Mouse (Mus musculus): ENCODE results near the gene Scaf11.
A peak's percentile ranks its signal among the peaks of the same experiment; 100 is the strongest.
"Not testable (repeated sequence)": the region's sequence is repeated elsewhere in the genome, so short reads cannot be mapped to it uniquely, and the experiment has no call there.

Scaf11 gene

DNA sequence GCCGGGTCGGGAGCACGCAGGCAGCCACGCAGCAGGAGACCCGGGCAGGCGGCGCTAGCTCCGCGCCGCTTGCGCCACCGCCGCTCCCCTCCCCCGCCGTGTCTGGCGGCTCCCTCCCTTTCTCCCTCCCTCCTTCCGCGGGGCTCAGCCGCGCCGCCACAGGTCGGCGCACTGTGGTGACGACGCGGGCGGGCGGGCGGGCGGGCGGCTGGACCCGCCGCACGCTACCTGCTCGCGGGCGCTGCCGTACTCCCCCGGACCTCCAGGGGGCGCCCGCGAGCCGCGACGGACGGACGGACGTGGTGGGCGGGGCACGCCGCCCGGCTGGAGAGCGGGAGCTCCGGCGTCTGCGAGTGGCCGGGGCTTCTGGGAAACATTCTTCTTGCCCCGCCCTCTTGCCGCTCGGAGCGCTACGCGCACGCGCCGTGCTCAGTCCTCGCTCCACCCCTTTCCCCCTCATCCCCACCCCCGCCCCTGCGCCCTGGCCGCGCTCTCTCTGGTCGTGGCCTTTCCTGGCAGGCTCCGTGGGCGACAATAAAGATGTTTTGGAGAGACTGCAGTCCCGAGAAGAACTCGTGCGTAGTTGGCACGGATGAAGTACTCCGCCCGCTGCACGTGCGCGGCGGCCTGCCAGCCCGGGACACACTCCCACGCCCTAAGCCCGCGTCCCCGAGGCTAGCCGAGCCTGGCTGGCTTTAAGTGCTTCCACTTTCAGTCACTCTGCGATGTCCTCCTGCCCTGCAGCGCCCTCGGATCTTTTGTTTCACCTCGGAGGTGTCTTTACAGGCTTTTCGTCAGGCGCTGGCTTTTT, at the start of gene Scaf11:
TSS of gene Scaf11 (minus strand) at position 114 of the 811 bp plus-strand sequence.
- DNase-seq (ENCODE audit: low spot score in 2 of 2): peak; percentile 95 to 100

DNA sequence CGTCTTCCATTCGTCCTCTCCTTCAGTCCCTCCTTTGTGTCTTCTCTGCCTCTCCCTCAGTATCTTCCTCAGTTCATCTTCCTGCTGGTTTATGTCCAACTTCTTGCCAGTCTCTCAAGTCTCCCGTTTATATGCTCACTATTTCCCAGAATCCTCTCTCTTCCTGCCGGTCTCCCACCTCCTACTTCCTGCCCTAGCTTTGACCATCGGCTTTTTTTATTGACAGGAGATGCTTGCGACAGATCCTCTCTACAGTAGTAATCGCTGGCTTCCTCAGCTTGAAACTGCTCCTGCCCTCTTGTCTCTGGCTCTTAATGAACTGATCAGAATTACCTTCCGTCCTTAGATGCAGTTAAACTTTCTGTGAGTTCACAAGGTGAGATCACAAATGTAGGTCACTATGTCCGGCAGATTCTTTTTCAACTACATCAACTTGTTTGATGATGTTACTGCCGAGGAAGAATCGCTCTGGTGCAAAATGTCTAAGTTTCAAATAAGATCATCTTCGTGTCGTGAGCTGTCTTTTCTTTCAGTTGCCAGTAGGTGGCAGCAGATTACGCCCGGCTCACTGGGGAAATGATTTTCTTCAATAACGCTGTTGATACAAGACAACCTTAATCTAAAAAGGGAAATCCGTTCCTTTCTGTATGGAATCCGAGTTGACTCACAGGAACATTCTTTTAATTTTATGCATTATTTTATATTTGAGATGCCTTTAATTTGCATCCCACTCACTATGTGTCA, 46.6 kb upstream of the Scaf11 start:
- peak; percentile 28 to 71 for DNase-seq (ENCODE audit: low spot score in 2 of 2)

DNA sequence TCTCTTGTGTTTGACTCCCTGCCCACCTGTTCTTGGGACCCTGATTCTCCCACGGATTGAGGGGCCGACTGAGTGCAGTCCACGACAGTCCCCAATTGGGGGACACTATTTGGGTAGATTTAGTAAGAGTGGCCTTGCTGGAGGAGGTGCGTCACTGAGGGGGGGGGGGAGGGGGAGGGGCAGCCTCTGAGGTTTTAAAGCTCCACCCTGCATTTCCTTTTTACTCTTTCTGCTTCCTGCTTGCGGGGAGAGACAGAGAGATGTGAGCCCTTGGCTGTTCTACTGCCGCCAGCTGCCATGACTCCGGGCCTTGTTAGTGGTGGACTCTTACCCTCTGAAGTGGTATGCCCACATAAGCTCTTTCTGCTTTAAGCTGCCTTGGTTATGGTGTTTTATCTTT, 37.0 kb upstream of the Scaf11 start:
- no peak for DNase-seq (ENCODE audit: low spot score in 2 of 2)

DNA sequence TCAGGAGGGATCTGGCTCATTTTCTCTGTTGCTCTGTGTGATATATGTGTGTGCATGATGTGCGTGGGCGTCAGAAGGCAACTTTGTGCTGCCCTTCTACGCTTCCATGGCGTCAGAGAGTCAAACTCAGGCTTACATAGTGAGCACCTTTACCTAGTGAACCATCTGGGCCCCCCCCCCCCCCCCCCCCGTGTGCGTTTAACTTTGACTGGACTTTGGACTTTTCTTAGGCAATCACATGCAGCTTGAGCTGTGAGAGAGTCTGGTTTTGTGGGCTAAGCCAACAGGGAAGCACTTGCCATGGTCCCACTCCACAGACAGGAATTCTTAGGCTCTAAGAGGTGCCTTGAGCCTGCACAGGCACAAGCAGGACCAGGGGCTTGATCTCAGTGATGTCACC, 33.6 kb upstream of the Scaf11 start:
- no peak for DNase-seq (ENCODE audit: low spot score in 2 of 2)

DNA sequence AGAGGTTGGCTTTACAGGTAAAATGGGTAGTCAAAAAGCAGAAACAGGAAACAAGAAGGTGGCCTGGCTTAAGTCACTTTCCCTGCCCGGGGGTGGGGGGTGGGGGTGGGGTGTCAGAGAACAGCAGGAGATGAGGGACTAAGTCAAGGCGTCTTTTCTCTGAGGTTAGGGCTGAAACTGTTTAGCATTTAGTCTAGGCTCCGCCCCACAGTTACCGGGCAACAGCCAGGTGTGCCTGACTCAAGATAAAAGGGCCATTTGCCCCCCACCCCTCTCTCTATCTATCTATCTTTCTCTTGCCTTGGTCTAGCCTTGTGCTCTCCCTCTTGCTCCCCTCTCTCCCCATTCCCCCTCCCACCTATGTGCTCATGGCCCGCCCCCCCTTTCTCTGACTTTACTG, 32.9 kb upstream of the Scaf11 start:
- no peak for DNase-seq (ENCODE audit: low spot score in 2 of 2)

DNA sequence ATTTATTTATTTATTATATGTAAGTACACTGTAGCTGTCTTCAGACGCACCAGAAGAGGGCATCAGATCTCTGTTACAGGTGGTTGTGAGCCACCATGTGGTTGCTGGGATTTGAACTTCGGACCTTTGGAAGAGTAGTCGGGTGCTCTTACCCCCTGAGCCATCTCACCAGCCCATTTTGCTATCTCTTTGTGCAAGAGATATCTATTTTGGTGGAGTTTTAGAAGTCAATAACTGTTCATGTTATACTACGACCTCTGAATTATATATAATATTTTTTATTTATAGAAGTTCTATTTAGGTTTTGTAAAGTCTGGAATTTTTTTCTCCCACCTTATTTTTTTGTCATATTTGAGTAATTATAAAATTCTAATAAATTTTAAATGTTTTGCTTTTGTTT, 32.3 kb upstream of the Scaf11 start:
- DNase-seq (ENCODE audit: low spot score in 2 of 2): not testable (repeated sequence)

DNA sequence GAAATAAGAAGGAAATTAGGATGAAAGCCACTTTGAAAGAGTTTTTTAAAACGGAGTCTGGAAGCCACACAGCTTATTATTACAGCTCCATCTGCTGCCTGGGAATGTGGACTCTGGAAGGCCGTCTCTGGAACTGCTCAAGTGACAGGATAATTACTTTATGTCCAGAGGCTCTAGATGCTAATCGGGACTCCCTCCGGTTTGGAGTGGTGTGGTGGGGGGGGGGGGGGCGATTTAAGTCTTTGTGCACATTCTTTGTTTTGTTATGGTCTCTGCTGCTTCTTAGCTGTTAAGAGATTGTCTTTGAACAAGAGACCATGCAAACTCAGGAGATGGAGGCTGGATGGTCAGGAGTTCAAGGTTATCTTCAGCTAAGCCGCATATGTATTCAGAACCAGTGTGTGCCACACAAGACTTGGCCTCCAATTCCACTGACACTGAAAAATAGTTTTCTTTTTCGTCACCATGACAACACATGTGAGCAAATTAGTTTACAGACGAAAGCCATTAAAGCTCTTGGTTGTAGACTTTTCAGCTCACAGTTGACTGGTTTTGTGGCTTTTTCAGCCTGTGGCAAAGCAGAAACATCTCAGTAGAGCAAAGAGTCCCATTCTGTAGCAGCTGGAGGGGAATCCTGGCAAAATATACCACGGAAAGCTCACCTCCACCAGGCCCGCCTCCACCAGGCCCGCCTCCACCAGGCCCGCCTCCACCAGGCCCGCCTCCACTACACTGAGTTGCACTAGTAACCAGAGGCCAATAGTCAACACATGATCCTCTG, 31.4 kb upstream of the Scaf11 start:
- no peak for DNase-seq (ENCODE audit: low spot score in 2 of 2)

DNA sequence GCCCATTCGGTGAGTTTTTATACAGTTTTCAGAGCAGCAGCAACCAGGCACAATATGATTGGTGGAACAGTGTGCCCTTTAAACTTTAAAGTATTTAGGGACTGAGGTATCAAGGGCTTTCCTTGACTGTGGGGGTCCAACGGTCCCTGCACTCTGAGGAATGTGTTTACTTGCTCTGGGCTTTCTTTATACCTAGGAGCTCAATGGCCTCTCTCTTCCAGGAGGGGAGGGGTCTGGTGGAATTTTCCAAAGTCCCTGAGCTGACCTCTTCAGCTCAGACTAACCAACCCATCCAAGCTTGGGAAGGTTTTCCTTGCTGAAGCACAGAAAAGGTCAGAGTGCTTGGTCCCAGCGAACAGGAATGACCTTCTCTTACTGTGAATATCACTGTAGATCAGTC, 30.8 kb upstream of the Scaf11 start:
- no peak for DNase-seq (ENCODE audit: low spot score in 2 of 2)

DNA sequence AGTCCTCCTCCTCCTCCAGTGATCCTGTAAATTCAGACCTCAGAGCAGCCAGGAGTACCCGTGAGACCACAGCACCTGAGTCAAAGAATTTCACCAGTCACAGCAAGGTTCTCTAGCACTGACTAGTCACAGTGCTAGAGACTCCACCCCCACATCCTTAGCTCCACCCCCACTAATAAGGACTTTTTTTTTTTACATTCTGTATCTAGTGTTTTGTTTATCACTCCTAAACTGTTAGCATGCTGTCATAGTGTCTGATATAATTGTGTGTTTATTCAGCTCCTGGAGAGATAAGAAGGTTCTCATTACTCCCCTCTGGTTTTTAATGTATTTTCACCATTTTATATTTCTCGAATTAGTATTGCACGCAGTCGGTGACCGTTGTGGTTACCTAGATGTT, 29.5 kb upstream of the Scaf11 start:
- no peak for DNase-seq (ENCODE audit: low spot score in 2 of 2)

DNA sequence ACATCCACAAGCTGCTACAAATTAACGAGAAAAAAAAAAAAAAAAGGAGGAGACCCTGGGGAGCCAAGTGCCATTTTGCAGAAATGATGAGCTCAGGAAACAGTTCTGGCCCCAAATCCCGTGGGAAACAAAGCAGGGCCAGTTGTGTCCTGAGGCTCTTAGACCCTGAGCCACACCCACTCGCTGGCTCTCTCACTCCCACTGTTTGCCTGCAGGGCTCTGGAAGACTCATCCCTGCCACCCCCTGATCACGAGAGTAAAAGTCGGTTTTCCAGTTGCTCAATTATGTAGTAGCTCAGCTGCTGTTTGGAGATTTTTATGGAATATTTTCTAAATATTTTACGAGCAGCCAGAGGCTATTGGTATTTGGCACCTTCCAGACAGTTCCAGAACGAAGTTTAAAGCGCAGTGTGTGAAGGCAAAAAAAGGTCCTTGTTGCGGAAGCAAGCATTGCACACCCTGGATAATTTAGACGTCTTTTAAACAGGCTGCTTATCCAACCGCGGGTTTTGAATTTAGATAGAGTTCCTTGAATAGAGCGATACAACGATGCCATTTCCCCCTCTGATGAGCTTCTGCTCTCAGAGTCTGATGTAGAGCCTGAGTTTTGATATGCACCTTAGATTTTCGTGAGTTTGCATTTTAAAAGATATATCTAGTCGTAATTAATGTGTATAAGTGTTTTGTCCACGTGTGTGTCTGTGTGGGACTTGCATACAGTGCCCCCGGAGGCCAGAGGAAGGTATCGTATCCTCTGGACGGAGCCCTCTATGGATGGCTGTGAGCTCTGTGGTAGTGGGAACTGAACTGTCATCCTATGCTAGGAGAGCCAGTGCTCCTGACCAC, 28.5 kb upstream of the Scaf11 start:
- no peak for DNase-seq (ENCODE audit: low spot score in 2 of 2)

DNA sequence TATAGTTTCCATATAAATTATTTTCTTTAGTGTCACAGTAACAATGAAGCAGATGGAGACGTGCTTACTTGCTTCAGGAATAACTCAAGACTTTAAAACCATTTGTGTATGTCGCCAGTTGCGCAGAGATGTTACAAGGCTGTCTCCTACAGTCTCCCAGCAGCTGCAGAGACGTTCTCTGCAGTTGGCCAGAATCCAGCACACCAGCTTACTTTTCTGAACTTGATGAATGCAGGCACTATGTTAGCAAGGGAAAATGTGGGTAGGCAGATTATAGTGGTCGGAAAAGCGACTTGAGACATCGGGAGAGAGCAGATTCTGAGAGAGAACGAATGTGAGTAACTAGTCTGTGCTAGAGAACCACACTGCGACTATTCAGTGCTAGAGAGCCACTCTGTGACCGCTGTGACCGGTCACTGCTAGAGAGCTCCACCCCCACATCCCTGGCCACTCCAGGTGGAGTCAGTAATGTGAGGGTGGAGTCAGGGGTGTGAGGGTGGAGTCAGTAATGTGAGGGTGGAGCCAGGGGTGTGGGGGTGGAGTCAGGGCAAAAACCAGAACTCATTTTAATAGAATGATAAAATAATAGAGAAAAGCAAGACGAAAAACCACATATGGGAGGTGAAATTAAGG, 26.5 kb upstream of the Scaf11 start:
- no peak for DNase-seq (ENCODE audit: low spot score in 2 of 2)

DNA sequence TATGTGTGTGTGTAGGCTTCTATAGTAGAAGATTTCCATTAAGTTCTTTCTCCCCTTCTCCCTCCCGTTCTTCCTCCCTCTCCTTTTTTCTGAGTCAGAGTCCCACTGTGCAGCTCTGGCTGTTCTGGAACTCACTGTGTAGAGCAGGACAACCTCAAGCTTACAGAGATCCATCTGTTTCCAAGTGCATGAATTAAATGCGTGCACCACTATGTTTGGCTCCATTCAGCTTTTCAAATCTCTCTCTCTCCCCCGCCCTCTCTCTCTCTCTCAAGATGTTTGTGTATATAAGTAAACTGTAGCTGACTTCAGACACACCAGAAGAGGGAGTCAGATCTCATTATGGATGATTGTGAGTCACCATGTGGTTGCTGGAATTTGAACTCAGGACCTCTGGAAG, 20.2 kb upstream of the Scaf11 start:
- no peak for DNase-seq (ENCODE audit: low spot score in 2 of 2)

DNA sequence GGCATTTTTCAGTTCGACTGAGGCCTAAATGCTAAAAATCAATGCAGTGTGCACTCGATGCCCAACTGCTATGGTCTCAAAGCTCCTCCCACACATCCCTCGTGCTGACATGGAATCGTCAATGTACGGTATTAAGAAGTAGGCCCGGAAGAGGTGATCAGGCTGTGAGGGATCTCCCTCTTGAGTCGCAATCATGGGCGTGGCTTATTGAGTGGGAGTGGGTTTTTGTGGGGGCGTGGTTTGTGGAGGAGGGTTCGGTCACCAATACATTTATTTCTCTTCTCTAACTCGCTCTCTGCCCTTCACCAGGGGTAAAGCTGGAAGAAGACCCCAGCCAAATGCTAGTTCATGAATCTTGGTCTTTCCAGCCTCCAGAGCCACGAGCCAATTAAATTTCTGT, 17.4 kb upstream of the Scaf11 start:
- DNase-seq (ENCODE audit: low spot score in 2 of 2): no peak

DNA sequence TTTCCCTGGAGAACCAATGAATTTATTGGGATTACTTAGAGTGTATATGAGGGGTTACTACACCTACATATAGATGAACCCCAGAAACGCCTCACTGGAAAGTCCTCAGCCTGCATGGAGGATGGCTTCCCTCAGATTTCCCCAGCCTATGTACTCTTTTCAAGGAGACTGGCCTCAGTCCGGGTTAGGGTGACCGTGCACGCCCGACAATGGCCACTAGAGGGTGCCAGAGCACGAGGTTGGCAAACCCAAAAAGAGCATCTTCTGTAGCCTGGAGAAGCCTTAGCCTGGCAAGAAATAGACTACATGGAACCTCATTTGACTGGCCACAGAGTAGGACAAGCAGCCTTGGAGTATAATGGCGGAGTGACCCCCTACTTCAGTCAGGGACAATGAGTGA, 15.7 kb upstream of the Scaf11 start:
- DNase-seq (ENCODE audit: low spot score in 2 of 2): peak; percentile 85 to 96

DNA sequence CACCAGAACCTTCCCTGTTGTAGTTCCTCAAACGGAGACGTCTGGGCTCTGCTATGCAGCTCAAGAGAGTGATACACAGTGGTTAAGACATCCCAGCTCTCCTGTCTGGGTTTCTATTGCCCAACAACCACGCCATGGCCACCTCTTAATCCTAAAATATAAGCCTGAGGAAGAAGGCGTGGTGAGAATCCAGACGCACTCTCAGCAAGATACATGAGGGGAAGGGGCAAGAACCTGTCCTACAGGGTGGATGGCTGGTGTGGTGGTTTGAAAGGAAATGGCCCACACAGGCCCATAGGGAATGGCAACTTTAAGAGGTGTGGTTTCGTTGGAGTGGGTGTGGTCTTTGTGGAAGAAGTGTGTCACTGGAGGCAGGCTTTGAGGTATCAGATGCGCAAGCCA, 14.9 kb upstream of the Scaf11 start:
- DNase-seq (ENCODE audit: low spot score in 2 of 2): no peak

DNA sequence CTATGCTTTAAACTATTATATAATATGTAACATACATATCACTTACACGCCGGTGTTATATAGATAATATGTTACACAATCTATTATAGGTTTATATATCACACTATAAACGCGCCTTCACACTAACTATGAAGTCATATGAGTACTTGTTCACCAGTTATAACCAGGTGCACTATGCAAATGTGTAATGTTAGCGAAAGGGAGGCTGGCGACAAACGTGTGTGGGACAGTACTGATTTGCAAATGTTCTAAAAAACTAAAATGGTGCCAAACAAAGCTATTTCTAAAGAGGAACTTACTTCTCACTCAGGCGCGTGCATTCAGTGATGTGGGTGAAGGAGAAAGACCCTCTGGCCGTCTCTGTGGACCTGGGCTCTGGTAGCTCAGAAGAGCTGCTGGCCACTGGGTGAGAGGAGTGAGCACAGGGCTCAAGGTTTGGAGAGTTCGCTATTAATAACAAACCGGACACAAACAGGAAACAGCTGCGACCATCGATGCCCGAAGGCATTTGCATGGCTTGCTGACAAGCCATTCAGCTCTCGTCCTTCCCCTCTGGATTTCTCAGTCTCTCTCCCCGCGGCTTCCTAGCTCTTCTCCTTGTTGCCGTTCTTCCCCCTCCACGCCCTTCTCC, 13.8 kb upstream of the Scaf11 start:
- peak; percentile 47 to 69 for DNase-seq (ENCODE audit: low spot score in 2 of 2)

DNA sequence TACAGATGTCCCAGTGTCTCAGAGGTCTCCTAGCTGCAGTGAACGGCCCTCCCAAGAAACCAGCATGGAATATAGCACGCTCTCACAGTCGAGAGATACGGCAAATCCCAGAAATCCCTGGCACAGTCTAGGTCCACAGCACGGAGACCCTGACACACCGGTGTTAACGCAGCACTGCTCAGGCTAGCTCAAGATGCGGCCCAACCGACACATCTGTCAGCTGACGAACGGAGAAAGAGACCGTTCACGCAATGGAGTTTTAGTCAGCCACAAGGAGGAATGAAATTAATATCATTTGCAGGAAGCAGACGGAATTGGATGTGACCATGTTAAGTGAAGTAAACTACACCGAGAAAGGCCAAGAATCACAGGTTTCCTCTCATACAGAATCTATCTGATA, 13.3 kb upstream of the Scaf11 start:
- no peak for DNase-seq (ENCODE audit: low spot score in 2 of 2)

DNA sequence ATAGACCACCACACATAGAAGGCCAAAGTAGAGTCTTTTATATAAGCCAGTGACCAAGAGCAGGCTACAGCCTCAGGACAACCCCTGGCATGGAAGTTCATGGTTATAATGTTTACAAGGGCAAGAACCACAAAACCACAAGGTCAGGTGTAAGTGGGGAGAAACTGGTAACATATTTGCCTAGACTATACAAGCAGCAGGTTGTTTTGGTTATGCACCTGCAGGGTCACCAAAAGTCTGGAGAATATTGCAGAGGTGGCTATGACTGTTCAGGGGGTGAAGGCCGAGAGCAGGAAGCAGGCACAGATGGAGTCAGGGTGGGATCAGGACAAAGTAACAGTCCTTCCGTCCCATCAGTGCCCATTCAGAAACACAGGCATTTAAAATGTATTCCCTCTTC, 7.7 kb upstream of the Scaf11 start:
- DNase-seq (ENCODE audit: low spot score in 2 of 2): no peak

DNA sequence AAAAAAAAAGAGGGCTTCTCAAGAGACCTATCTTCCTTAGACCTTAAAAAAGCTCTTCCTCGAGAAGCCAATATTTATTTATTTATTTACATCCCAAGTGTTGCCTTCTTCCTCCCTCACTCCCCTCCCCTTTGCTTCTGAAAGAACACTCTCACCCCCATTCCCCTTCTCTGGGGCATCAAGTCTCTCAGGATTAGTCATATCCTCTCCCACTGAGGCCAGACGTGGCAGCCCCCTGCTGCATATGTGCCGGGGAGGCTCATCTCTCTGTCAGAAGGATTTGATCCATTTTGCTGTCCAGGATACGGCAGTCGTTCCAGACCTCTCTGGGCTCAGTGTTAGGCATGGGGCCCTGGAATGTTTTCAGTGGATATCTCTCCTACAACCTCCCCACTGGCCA, 7.2 kb upstream of the Scaf11 start:
- no peak for DNase-seq (ENCODE audit: low spot score in 2 of 2)

DNA sequence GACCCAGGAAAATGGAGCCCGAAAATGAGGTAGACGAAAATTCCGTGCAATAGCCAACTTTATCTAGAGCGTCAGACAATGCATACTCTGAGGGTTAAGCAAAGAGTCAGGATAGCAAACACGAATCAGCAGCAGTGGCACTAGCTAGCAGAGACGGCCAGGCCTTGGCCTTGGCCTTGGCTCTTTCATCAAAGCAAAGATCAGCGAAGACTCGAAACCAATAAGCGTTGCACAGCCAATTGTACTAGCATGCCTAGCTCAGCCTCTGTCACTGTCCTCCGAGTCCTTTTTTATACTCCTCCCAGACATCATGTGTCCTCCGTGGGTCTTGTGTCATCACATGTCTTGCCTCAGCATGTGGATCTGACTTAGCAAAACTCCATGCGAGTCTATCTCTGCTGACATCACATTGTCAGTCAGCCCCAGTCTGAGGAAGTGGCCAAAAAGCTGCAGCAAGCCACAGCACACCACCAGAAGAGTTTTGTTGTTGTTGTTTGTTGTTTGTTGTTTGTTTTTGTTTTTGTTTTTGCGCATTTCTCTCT, 5.8 kb upstream of the Scaf11 start:
- DNase-seq (ENCODE audit: low spot score in 2 of 2): no peak
